Mouse (Mus musculus) heart, postnatal 10 days (tissue): ENCODE measurements at regions not wholly inside any gene's neighbourhood (a gene's known extent, or its start where the extent isn't known, plus 50 kb on each side); places are given as distances from the start of the nearest gene placed in this dataset.
"Not testable (repeated sequence)": the region's sequence is repeated elsewhere in the genome, so short reads cannot be mapped to it uniquely, and the experiment has no call there.

ENCODE experiments used
- DNase-seq, 2 experiments: peaks; one replicate each; pipeline ENCODE4 v3.0.0; 2021
- intact Hi-C: fragments of 180-260 bp; cut with DNase I; formaldehyde crosslinking; loops from one replicate; pipeline ENCODE4 v1.15.1; 2025

DNA sequence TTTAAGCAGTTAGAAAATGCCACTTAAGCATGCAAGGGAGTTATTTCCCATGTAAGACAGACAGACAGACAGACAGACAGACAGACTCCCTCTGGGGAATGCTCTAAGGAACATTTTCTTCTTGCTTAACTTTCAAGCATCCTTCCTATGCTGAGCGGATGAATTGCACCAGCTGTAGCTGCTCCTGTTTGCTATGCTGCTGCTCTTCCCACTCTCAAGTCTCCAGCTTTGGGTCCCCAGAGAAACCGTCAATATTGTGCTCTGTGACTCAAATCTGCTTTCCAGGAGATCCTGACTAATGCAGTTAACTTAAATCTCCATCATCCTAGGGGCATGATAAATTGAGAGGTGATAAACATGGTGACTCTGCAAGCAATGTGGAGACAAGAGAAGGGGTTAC is 918.5 kb downstream of the Defb40 start:
- DNase-seq = no peak
- intact Hi-C loops = loop anchor here (10.0 kb wide), 1 partner anchor 285 kb away; no protein-coding TSS in a partner anchor

DNA sequence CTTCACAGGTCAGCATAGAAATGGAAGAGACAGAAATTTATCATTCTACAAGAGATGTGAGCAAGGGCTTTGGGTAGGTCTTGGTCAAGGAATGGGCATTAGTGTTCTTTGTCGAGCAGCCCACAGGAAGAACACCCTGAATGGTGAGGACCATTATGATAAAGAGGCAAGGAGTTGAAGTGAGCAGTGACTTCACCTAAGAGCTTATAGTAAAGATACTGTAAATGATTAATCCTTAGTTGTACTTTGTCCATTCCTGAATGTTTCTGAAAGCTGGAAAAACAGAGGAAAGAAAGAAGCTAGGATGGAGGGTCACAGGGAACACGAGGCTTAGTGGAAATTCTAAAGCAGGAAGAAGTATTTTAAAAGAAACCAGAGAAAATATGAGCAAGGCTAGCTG is 956.9 kb downstream of the Defb40 start:
- intact Hi-C loops = no loop called here

DNA sequence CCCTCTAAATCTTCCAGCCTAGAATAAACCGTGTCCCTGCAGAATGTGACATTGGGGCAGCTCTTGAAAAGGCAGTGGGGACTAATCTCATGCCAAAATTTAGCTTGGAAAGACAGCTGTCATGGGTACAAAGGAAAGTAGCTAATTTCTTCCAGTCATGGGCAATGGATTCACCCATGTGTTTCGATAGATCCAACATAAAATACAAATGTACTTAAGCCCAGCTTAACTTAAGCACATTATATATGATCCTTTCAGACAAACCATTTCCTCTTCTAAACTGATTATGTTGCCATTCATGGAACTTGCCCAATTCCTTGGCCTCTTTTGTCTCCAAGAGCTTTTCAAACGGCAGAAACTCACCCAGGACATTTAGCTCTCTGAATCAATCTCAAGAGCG is 970.5 kb downstream of the Defb40 start:
- intact Hi-C loops = no loop called here
- DNase-seq = no peak

More for the DNA sequence above, 956.9 kb downstream of the Defb40 start:
- DNase-seq = no peak

DNA sequence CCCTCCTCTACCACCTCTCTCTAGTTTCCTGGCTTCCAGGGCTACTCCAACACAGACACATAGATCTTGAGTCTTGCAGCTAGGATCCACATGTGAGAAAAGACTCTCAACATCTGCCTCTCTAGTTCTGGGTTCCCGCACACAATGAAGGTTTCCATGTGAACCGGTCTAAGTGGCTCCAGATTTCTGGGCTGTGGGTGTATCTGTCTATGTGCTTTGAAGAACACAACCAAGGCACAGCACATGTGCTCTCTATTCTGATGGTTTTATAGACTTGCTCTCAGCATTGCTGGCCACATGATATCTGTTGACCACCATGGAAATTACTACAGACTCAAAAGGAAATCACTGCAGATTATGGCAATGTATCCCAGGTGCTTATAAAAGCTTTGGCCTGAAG is 972.4 kb downstream of the Defb40 start:
- intact Hi-C loops = no loop called here
- no peak for DNase-seq

DNA sequence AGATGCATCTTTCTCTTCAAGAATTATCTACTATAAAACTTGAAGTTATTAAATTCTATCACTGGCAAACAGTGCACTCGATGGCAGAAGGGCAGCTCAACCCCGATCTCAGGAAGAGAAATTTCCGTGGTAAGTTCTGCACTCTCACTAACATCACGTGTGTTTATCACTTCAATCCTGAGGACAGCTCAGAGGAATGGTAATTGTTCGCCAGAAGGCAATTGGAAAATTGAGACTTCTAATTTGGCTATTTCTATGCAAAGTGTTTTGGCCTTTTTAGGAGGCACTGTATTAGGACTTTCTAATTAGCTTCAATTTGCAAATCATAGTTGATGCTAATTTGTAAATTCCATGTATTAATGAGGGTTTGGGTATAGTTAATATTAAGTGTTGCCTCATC is 977.3 kb downstream of the Defb40 start:
- intact Hi-C loops = no loop called here
- DNase-seq = no peak

DNA sequence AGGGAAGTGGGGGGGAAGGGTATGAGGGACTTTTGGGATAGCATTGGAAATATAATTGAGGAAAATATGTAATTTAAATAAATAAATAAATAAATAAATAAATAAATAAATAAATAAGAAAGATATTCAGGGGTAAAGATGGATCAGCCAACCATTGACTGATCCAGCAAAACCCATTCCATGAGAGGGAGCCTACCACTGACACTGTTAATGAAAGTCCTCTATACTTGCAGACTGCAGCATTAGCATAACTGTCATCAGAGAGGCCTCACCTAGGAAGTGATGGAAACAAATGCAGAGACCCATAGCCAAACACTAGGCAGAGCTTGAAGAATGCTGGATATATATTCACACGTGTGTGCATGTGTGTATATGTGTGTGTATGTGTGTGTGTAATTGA is 993.3 kb downstream of the Defb40 start:
- DNase-seq = no peak
- intact Hi-C loops = no loop called here

DNA sequence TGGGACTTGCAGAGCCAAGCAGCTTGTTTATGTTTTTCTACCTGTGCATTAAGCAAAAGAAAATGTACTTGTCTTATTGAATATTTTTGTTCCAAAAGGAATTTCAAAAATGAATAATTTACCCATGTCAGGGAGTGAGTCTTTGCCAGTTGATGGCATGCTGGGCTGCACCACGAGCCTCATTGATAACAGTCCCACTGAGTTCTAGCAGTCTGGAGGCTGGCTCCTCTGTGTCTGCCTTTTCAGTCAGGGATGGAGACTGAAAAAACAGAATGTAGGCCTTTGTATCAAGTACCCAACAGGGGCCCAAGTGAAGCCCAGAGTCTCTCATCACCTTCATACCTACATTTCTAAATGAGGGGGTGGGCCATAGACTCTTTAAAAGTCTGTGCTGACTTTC is 1029.2 kb downstream of the Defb40 start:
- no peak for DNase-seq
- intact Hi-C loops = no loop called here

DNA sequence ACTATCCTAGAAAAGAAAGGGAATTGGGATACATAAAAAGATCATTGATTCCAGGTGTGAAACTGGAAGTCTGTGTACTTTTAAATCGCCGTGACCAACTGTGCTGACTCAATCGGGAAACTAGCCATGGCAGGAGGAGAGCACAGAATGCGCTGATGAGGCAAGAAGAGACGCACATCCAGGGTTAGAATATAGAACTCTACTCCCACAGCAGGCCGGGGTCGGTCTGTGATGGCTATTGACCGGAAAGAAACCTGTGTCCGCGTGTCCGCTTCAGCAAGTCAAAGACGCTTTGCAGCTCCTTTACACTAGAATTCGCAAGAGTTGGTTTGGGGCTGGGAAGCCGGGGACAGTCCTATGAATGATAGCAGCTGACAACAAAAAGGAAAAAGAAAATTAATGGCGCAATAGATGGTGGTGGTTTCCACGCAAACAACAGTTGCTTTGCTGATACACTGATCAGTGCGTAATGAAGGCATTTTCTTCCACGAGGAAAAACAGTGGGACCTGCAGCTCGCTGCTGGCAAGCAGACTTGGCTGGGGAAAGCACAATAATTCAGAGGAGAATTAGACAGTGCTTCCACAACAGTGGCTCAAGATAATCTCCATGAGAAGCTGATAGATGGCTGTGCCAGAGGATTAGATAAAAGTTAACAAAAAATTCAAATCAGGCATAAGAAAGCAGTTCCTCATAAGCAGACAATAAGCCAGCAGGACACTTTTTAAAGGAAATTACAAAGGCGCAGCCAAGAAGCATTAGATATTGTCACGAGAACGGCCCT is 1029.8 kb downstream of the Defb40 start:
- intact Hi-C loops = no loop called here
- DNase-seq = no peak

DNA sequence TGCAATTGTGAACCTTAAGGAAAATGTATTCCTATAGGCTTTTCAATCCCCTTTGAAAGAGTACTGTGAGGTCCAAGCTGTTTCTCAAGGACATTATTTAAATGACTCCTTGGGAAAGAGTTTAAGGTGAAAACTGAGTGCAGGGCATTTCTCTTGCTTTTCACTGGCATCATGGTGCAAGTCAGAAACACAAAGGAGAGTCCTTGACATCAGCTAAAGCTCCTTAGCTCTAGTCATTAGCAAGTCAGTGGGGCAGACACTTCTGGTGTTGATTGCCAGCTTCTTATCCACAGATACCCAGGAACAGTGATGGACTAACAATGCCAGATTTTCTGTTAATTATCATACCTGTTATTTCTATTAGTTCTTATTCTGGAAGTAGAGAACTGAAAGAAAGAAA is 1043.4 kb downstream of the Defb40 start:
- intact Hi-C loops = no loop called here

DNA sequence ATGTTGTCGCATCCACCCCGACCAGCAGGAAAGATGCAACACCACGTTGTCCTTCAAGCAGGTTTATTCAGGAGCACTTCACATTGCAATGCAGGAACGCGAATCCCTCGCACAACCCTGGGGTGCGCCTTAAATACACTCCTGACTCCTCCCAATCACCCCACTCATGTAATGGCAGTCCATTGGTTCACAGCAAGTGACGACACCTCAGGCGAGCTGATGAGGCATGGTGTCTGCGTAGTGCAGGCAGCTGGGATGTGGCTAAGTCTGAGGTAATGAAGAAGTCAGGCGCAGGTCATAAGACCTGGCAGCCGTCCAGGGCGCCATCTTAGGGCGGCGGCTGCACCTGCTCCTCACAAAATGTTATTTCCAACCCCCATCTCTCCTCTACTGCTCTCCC is 1068.7 kb downstream of the Defb40 start:
- no peak for DNase-seq
- intact Hi-C loops = no loop called here

More for the DNA sequence above, 1043.4 kb downstream of the Defb40 start:
- no peak for DNase-seq

DNA sequence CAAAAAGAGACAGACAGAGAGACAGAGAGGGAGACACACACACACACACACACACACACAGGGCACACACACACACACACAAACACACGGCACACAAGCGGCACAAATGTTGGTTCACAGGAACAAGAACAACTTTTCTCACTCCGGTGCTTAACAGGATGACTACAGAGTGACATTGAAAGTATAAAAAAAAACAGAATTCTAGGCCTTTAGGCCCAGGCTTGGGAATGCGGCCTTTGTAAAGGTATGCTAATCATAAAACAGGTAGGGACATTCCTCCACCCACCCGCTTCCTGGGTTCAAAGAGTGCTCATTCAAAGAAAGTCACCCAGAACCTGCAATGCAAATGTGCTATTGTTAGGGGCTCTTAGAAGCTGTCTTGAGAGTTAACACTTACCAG is 1089.5 kb downstream of the Defb40 start:
- DNase-seq, intact Hi-C loops: not testable (repeated sequence)

DNA sequence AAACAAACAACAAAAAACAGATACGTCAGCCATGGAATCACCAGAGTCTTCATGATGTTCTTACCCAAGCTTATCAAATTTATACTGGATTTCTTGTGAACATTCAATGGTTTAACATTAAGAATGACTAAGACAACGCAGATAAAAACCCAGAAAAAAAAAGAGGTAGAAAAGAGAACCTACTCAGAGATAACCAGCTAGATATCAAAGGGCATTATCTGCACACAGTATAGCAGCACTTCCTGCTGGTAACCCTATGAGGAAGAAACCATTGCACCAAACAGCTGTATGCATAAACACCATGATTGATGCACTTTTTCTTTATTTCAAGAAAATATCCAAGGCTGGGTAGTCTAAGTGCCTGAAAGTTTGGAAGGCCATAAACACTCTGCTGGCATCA is 1114.7 kb downstream of the Defb40 start:
- intact Hi-C loops = no loop called here
- no peak for DNase-seq
